Mouse (Mus musculus) hindbrain, embryonic 15.5 days (tissue): ENCODE measurements around the gene Tmem44. TPM values are rescaled to one million over a fixed set of nuclear protein-coding genes. Genes with fewer than 3 reads are reported as not detected.

Experiments
- ATAC-seq: fragments of 200-750 bp; cut with Nextera tagmentation; 2 replicates; pipeline ENCODE4 v1.8.0; 2017; ENCODE audit warnings: low read depth, moderate number of reproducible peaks, moderate TSS enrichment; ENCODE audit not compliant: low FRiP score
- H3K27ac ChIP-seq: fragments of 300-500 bp; sonication (generic); replicated peaks from 2 replicates; pipeline ENCODE4 v1.5.1; 2015; ENCODE audit warnings: mild to moderate bottlenecking, inconsistent platforms
- H3K27me3 ChIP-seq: fragments of 300-500 bp; sonication (generic); 2 replicates; pipeline ENCODE4 v1.6.1; 2015; ENCODE audit warnings: control low read depth, inconsistent platforms
- H3K36me3 ChIP-seq: fragments of 300-500 bp; sonication (generic); 2 replicates; pipeline ENCODE4 v1.6.1; 2015; ENCODE audit warnings: control low read depth, inconsistent platforms
- H3K4me1 ChIP-seq: fragments of 300-500 bp; sonication (generic); replicated peaks from 2 replicates; pipeline ENCODE4 v1.6.1; 2015; ENCODE audit warnings: control low read depth, inconsistent platforms
- H3K4me2 ChIP-seq: fragments of 300-500 bp; sonication (generic); 2 replicates; pipeline ENCODE4 v1.6.1; 2015; ENCODE audit warnings: moderate library complexity, mild to moderate bottlenecking, inconsistent platforms
- H3K4me3 ChIP-seq: fragments of 300-500 bp; sonication (generic); 2 replicates; pipeline ENCODE4 v1.5.1; 2015; ENCODE audit warnings: mild to moderate bottlenecking, inconsistent platforms
- H3K9ac ChIP-seq: fragments of 300-500 bp; sonication (generic); 2 replicates; pipeline ENCODE4 v1.6.1; 2015; ENCODE audit warnings: inconsistent platforms
- H3K9me3 ChIP-seq: fragments of 300-500 bp; sonication (generic); 2 replicates; pipeline ENCODE4 v1.6.1; 2016; ENCODE audit warnings: control low read depth, inconsistent platforms
- WGBS: fragments of 180-500 bp; shearing (Covaris S2); methylation state at CpG from one replicate; pipeline ENCODE4 v1.1.7; 2015; 5-methylcytosine and 5-hydroxymethylcytosine counted together
- polyA plus RNA-seq: library from polyadenylated mRNA; unstranded; fragments of >200 nt; fragmentation: Nextera tagmentation; extraction: Ambion mirVana; gene quantifications from 2 replicates; pipeline ENCODE4 v1.2.1, GENCODE M21; 2015

Tmem44 gene
- polyA plus RNA-seq, 1 experiment from 2014 or later = 72.6 TPM

DNA sequence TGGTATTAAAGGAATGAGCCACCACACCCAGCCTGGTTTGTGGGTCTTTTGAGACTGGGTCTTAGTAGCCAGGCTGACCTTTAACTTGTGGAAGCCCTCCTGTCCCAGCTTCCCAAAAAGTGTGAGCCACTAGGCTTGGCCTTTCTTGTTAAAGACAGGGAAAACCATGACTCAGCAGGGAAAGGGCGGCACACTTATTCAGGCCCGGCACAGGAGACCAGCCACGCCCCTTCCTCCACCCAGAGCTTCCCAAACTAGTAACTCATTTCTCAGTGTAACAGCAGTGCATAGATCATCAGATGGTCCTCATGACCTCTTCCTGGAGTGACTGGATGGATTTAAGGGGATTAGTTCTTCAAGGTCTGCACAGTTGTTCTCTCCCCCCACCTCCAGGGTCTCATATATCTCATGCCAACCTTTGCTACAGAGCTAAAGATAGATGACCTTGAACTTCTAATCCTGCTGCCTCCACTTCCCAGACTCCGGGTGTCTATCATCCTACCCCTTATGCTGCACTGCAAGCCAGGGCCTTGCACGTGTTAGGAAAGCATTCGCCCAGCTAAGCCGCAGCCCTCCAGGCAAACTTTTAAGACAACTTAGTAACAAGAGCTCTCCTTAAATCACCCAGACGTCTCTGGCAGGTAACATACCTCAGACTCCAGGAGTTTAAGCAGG is 38.1 kb downstream of the Tmem44 start:
- H3K27me3 ChIP-seq = no peaks in the 10 kb centered on the region
- WGBS = 62% methylated on average over 8 of the region's 8 CpGs
- no peaks in the 10 kb centered on the region for H3K9me3 ChIP-seq
- no peak overlapping the region for H3K4me3 ChIP-seq
- ATAC-seq = no peak
- peaks cover 12% of the 10 kb centered on the region; the same call in 1 of the 2 replicates for H3K36me3 ChIP-seq
- H3K27ac ChIP-seq = no peak overlapping the region
- no peak overlapping the region for H3K4me2 ChIP-seq
- peaks cover 29% of the 10 kb centered on the region for H3K4me1 ChIP-seq
- no peak overlapping the region for H3K9ac ChIP-seq

DNA sequence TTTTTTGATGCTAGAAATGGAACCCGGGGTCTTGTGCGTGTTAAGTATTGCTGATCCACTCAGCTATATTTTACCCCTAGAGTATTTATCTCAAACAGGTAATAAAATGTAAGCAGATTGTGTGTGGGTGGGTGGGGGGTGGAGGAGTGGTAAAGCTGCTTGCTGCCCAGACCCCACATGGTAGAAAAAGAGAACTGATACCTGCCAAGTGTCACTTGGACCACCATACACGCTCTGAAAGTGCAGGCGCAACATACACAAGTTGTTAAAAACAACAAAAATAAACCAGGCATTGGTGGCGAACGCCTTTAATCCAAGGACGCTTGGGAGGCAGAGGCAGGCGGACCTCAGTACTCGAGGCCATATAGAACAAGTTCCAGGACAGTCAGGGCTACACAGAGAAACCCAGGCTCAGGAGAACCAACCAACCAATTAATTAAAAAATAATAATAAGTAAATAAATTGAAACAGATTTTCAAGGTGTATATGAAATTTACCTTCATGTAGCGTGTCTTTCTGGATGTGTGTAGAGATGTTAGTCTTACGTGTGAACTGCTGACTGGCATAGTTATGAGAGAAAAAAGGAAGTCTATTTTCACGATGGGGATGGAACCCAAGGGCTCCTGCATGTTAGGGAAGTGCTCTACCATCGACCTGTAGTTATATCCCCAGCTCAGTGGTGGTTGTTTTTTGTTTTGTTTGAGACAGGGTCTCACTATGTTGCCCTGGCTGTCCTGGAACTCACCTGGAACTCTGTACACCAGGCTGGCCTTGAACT is 38.9 kb downstream of the Tmem44 start:
- ATAC-seq = no peak
- Histone ChIP-seq H3K4me3 (peak overlapping the region; percentile 55), H3K4me2 (peak overlapping the region; percentile 67), H3K9me3 (no peaks in the 10 kb centered on the region), H3K27me3 (no peaks in the 10 kb centered on the region), H3K9ac (peak overlapping the region; percentile 74; the same call in 1 of the 2 replicates), H3K27ac (peak overlapping the region; percentile 88), H3K36me3 (peaks cover 12% of the 10 kb centered on the region; the same call in 1 of the 2 replicates), H3K4me1 (peaks cover 29% of the 10 kb centered on the region)
- 80% methylated on average over 13 of the region's 13 CpGs for WGBS

DNA sequence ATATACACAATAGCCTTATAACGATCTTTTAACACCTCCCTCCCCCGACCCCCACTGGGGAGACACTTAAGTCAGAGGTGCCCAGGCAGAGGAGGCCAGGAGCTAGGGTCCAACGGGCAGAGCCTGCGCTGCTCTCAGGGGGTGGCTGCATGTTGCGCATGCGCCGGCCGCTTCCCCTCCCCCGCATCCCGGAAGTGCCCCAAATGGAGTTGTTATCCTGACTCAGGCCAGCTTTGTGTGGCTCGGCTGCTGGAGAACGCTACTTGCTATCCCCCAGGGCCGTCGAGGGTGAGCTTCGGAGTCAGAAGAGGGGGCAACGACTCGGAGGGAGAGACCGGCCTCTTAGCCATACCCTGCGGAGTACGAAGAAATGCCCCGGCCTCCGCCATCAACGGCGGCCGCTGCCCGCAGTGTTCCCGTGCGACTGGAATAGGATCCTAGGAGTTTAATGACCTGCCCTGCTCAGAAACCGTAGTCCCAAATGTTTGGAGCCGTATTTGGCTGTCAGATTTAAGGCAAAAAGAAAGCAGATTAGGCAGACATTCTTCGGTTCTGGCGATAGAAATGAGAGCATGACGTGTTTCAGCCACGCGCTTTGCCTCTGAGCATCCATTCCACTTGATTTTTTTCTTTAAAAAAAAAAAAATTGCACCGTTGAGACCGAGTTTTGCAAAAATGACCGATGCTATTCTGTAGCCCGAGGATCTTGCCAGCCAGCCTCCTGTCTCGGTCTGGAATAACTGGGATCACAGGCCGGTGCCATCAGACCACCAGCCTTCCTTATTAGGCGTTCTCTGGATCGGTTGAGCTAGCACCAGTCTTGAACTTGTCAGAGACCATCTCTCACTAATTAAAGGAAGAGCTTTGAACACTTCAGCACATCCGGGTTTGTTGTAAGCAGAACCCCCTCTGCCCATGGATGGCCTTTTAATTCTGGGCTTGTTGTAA is 39.9 kb downstream of the Tmem44 start:
- H3K9ac ChIP-seq = peak overlapping the region; percentile 74
- peaks cover 10% of the 10 kb centered on the region; the same call in 1 of the 2 replicates for H3K36me3 ChIP-seq
- H3K27ac ChIP-seq = peak overlapping the region; percentile 88
- WGBS = 3% methylated on average over 44 of the region's 44 CpGs
- H3K4me1 ChIP-seq = peaks cover 29% of the 10 kb centered on the region
- H3K9me3 ChIP-seq = no peaks in the 10 kb centered on the region
- peak overlapping the region; percentile 55 for H3K4me3 ChIP-seq
- ATAC-seq = peak; percentile 92
- H3K4me2 ChIP-seq = peak overlapping the region; percentile 67
- H3K27me3 ChIP-seq = no peaks in the 10 kb centered on the region

DNA sequence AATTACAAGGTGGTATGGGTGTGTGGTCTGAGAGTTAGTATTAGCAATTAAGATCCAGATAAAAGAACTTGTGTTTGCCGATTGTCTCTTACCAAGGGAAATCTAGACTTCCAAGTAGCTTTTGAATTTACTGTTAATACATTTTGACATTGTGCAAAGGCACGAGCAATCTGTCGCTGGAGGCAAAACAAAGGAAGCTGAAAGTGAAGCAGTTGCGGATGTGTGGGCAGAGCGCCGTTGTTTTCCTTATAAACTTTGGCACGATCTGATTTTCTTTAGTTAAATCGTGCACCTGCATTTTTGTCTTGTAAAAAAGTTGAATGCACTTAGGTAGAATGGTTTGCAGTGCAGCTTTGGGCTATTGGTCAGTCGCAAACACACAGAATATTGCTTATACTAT is 40.6 kb downstream of the Tmem44 start:
- H3K9ac ChIP-seq = peak overlapping the region; percentile 74
- peak overlapping the region; percentile 88 for H3K27ac ChIP-seq
- H3K9me3 ChIP-seq = no peaks in the 10 kb centered on the region
- H3K4me1 ChIP-seq = peaks cover 29% of the 10 kb centered on the region
- 41% methylated on average over 9 of the region's 9 CpGs for WGBS
- H3K27me3 ChIP-seq = no peaks in the 10 kb centered on the region
- H3K4me2 ChIP-seq = peak overlapping the region; percentile 67
- peak overlapping the region; percentile 55 for H3K4me3 ChIP-seq
- 0 out of 2 replicates have a peak, but pooled peaks cover 4% of the 10 kb centered on the region for H3K36me3 ChIP-seq
- no peak; the same call in 1 of the 2 replicates for ATAC-seq

DNA sequence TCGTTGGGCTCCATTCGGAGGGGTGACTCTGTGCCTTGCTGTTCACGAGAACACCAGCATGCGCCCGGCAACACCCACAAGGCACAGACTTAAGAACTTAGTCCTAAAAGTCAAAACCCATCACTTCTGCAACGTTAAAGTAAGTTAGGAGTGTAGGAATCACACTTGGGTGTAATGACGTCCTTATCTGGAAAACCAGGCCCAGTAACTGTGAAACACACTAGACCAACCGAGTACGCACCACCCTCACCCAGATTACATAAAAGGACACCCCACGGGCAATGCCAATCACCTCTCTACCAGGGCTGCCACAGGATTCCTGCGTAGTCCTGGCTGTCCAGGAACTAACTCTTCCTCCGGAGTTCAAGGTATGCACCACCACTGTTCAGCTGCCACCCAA is 41.3 kb downstream of the Tmem44 start:
- Histone ChIP-seq H3K9me3 (no peaks in the 10 kb centered on the region), H3K27ac (no peak overlapping the region), H3K4me1 (peaks cover 29% of the 10 kb centered on the region), H3K9ac (no peak overlapping the region), H3K36me3 (0 out of 2 replicates have a peak, but pooled peaks cover 4% of the 10 kb centered on the region), H3K27me3 (no peaks in the 10 kb centered on the region), H3K4me3 (no peak overlapping the region), H3K4me2 (no peak overlapping the region)
- no peak for ATAC-seq
- WGBS = 92% methylated on average over 12 of the region's 12 CpGs

DNA sequence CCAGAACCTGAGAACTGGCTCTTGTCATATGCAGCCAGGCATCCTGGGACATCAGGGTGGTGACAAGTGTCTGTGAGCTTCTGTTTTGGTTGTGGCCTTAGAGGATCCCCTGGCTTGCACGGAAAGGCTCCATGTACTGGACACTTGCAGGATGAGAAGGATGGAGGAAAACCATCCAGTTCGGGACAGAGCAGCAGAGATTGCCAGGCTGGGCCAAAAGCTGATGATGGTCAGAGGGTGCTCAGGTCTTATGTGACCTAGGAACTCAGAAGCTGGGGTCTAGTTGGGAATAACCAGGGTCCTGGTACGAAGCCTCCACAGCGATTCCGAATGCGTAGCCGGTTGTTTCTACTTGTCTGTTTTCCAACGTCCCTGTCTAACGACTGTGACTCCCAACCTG is 41.9 kb downstream of the Tmem44 start:
- 94% methylated on average over 9 of the region's 9 CpGs for WGBS
- Histone ChIP-seq H3K27me3 (no peaks in the 10 kb centered on the region), H3K4me1 (peaks cover 29% of the 10 kb centered on the region), H3K36me3 (0 out of 2 replicates have a peak, but pooled peaks cover 4% of the 10 kb centered on the region), H3K9me3 (no peaks in the 10 kb centered on the region), H3K4me3 (no peak overlapping the region), H3K4me2 (no peak overlapping the region), H3K27ac (no peak overlapping the region), H3K9ac (no peak overlapping the region)
- no peak for ATAC-seq

DNA sequence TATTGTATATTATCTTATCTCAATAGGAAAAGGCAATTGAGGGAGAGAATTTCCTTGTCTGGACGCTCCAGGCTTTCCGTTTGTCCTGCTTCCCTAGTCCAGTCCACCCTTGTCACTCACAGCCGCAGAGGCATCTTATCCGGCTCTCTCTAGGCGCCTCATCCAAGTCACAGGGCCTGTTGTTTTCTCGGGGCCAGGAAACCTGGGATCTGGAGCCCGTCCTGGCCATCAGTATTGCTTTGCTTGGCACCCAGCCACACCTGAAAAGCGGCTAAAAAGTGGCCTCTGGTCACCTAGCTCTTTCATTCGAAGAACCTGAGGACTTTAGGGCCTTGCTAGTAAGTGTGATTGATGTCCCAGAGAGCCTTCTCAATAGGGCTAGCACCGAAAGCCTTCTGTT is 43.5 kb downstream of the Tmem44 start:
- no peak for ATAC-seq
- Histone ChIP-seq H3K9ac (no peak overlapping the region), H3K9me3 (no peaks in the 10 kb centered on the region), H3K4me2 (no peak overlapping the region), H3K27me3 (no peaks in the 10 kb centered on the region), H3K4me1 (peaks cover 17% of the 10 kb centered on the region), H3K36me3 (no peaks in the 10 kb centered on the region), H3K4me3 (no peak overlapping the region), H3K27ac (no peak overlapping the region)
- 77% methylated on average over 10 of the region's 10 CpGs for WGBS

DNA sequence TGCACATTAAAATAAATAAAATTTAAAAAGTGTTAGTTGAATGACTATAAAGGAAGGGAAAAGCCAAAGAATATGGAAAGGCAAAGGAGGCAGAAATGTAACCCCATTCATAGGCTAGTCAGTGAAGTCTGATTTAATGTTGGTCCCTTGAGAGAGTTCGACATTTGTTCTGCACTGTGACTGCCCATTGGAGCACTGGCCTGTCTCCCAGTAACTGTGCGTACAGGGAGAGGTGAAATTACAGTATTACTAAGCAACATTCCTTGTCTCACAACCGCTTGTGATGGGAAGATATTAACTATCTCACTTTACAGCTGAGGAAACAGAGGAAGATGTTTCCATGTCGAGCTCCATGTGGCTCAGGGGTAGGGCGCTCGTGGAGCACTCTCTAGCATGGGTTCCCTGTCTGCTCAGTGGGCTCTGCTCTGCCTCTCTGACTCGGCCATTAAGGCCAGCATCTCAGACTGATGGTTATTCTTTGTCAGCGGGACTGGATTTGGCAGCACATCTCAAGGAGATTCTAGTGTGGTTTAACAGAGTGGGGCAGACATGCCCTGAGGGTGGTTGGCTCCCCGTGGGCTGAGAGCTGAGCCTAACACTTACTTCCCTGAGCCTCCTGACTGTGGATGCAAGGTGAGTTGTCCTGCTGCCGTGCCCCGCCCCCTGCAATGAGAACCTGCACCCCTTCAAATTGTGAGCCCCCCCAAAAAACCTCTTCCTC is 45.2 kb downstream of the Tmem44 start:
- 69% methylated on average over 11 of the region's 11 CpGs for WGBS
- no peak overlapping the region for H3K9ac ChIP-seq
- no peak for ATAC-seq

DNA sequence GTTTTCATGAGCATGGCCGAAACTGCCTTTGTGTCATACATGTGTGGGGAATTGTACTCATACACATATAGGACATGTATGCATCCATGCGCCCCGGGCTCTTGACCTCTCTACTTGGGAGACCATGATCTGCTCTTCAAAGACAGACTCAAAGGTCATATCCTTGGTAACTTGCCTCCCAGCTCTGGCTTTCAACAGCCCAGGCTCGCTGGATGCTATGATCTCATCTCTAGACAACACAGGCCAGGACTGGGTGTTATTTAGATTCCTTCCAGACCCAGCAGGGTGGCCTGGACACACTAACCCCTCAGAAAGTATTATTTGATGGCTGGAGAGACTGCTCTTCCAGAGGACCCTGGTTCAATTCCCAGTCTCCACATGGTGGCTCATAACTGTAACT is 45.8 kb downstream of the Tmem44 start:
- no peak for ATAC-seq
- 73% methylated on average over 4 of the region's 4 CpGs for WGBS
- no peaks in the 10 kb centered on the region for H3K36me3 ChIP-seq
- no peak overlapping the region for H3K9ac ChIP-seq
- H3K27me3 ChIP-seq = no peaks in the 10 kb centered on the region
- no peak overlapping the region for H3K4me2 ChIP-seq
- H3K4me3 ChIP-seq = no peak overlapping the region
- peaks cover under 1% of the 10 kb centered on the region for H3K4me1 ChIP-seq
- no peaks in the 10 kb centered on the region for H3K9me3 ChIP-seq
- H3K27ac ChIP-seq = no peak overlapping the region

More for the DNA sequence above, 45.2 kb downstream of the Tmem44 start:
- Histone ChIP-seq H3K27me3 (no peaks in the 10 kb centered on the region), H3K4me2 (no peak overlapping the region), H3K36me3 (no peaks in the 10 kb centered on the region), H3K9me3 (no peaks in the 10 kb centered on the region), H3K4me1 (peaks cover 7% of the 10 kb centered on the region), H3K27ac (no peak overlapping the region), H3K4me3 (no peak overlapping the region)

DNA sequence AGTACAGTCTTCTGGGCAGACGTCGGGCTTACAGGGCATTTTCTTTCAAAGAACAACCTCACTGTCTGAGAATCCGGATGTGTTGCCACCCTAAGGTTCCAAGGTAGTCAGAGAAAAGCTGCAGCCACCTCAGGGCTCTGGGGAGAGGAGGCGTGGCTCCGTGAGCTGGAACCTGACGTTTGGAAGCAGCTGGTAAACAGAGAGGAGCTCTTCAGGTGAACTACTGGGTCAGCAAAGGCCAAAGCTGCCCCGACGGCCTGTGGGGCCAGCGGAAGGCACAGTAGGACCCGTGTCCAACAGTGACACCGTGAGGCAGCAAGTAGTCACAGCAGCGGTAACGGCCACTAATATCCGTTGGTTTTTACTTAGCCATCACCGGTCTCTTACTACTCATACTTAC is 46.7 kb downstream of the Tmem44 start:
- Histone ChIP-seq H3K4me2 (no peak overlapping the region), H3K4me3 (no peak overlapping the region), H3K9me3 (no peaks in the 10 kb centered on the region), H3K36me3 (no peaks in the 10 kb centered on the region), H3K4me1 (peaks cover 6% of the 10 kb centered on the region), H3K9ac (no peak overlapping the region), H3K27ac (no peak overlapping the region), H3K27me3 (no peaks in the 10 kb centered on the region)
- 20% methylated on average over 15 of the region's 15 CpGs for WGBS
- peak; percentile 35; the same call in 1 of the 2 replicates for ATAC-seq
